Mouse (Mus musculus) bone marrow macrophage, adult 2 months (primary cell): ENCODE measurements around the gene Atxn7l3.

Experiments
- CTCF ChIP-seq: IDR thresholded peaks from 2 replicates; pipeline ENCODE4 v1.5.1; 2012; ENCODE audit warnings: low read depth, mild to moderate bottlenecking, low read length, moderate library complexity
- POLR2A ChIP-seq: IDR thresholded peaks from 2 replicates; pipeline ENCODE4 v1.6.1; 2012; ENCODE audit warnings: mild to moderate bottlenecking, low read depth, low read length, borderline replicate concordance

- no peak for TF ChIP-seq CTCF
- no peak for TF ChIP-seq POLR2A
Observed at GRCm38 (mm10) chr11:102279595-102279994, 16.8 kb downstream of the Atxn7l3 start.
